Mouse (Mus musculus) neural tube, embryonic 14.5 days (tissue): ENCODE measurements around the gene Plxna1. TPM values are rescaled to one million over a fixed set of nuclear protein-coding genes. Genes with fewer than 3 reads are reported as not detected.

Source experiments
- ATAC-seq: fragments of 200-750 bp; cut with Nextera tagmentation; 2 replicates; pipeline ENCODE4 v1.8.0; 2017; ENCODE audit warnings: low read depth, mild to moderate bottlenecking, moderate TSS enrichment, moderate library complexity
- H3K27ac ChIP-seq: fragments of 300-500 bp; sonication (generic); 2 replicates; pipeline ENCODE4 v1.5.1; 2014; ENCODE audit warnings: low read depth, mild to moderate bottlenecking, control low read depth, low read length, moderate library complexity, mixed read lengths
- H3K27me3 ChIP-seq: fragments of 300-500 bp; sonication (generic); 2 replicates; pipeline ENCODE4 v1.6.1; 2014; ENCODE audit warnings: low read length; ENCODE audit not compliant: control insufficient read depth, insufficient read depth
- H3K36me3 ChIP-seq: fragments of 300-500 bp; sonication (generic); 2 replicates; pipeline ENCODE4 v1.6.1; 2014; ENCODE audit warnings: low read length, mixed read lengths; ENCODE audit not compliant: control insufficient read depth, insufficient read depth
- H3K4me1 ChIP-seq: fragments of 300-500 bp; sonication (generic); 2 replicates; pipeline ENCODE4 v1.6.1; 2014; ENCODE audit warnings: low read length; ENCODE audit not compliant: control insufficient read depth, insufficient read depth
- H3K4me2 ChIP-seq: fragments of 300-500 bp; sonication (generic); 2 replicates; pipeline ENCODE4 v1.6.1; 2014; ENCODE audit warnings: mild to moderate bottlenecking, low read depth, low read length, control low read depth
- H3K4me3 ChIP-seq: fragments of 300-500 bp; sonication (generic); 2 replicates; pipeline ENCODE4 v1.5.1; 2014; ENCODE audit warnings: low read depth, low read length, control low read depth, mixed read lengths
- H3K9ac ChIP-seq: fragments of 300-500 bp; sonication (generic); replicated peaks from 2 replicates; pipeline ENCODE4 v1.6.1; 2014; ENCODE audit warnings: low read depth, mild to moderate bottlenecking, control low read depth, low read length, mixed read lengths
- H3K9me3 ChIP-seq: fragments of 300-500 bp; sonication (generic); 2 replicates; pipeline ENCODE4 v1.6.1; 2016; ENCODE audit warnings: low read length; ENCODE audit not compliant: control insufficient read depth
- WGBS: fragments of 180-500 bp; shearing (Covaris S2); extraction: QIAGEN DNeasy Blood & Tissue Kit; methylation state at CpG from one replicate; pipeline ENCODE4 v1.1.7; 2014; 5-methylcytosine and 5-hydroxymethylcytosine counted together
- polyA plus RNA-seq: library from polyadenylated mRNA; unstranded; fragments of >200 nt; fragmentation: Nextera tagmentation; extraction: Ambion mirVana; gene quantifications from 2 replicates; pipeline ENCODE4 v1.2.1, GENCODE M21; 2014

Plxna1 gene
- polyA plus RNA-seq, 1 experiment from 2014 or later, result 37.8 TPM

GRCm38 (mm10) chr6:89368812-89369211, 6.4 kb upstream of the Plxna1 start:
- Histone ChIP-seq H3K4me1 (no peaks in the 10 kb centered on the region), H3K9me3 (no peaks in the 10 kb centered on the region), H3K27me3 (no peaks in the 10 kb centered on the region), H3K9ac (no peak overlapping the region), H3K27ac (no peak overlapping the region), H3K4me3 (no peak overlapping the region), H3K36me3 (no peaks in the 10 kb centered on the region), H3K4me2 (no peak overlapping the region)
- no peak for ATAC-seq

DNA sequence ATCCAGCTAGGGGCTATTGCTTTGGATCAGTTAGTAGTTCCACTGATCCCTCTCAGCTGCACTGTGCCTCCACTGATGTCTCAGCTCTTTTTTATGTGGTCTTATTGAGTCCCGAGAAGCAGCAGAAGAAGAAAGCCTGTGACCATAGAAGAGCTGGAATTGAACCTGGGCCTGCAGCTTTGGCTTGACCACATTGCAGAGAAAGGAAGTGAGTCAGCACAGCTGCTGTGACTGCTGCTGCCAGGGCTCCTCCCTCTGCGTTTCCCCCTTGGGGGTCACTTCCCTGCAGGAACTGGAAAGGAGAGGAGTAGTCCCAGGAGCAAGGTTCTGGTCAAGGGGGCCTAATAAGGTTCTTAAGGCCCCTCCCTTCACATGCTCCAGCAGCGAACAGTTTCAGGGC, 1.9 kb upstream of the Plxna1 start:
- no peaks in the 10 kb centered on the region for H3K36me3 ChIP-seq
- no peak overlapping the region for H3K27ac ChIP-seq
- H3K9ac ChIP-seq, result no peak overlapping the region
- ATAC-seq, result no peak
- no peaks in the 10 kb centered on the region for H3K9me3 ChIP-seq
- WGBS, result 69% methylated on average over 3 of the region's 3 CpGs
- H3K4me1 ChIP-seq, result peaks cover 18% of the 10 kb centered on the region
- H3K4me3 ChIP-seq, result no peak overlapping the region
- no peaks in the 10 kb centered on the region for H3K27me3 ChIP-seq
- H3K4me2 ChIP-seq, result no peak overlapping the region

- H3K4me1 ChIP-seq, result peaks cover 31% of the 10 kb centered on the region
- peak overlapping the region; percentile 23; the same call in 1 of the 2 replicates for H3K27ac ChIP-seq
- H3K9ac ChIP-seq, result peak overlapping the region; percentile 58
- no peaks in the 10 kb centered on the region for H3K9me3 ChIP-seq
- peak overlapping the region; percentile 99 for H3K4me3 ChIP-seq
- H3K27me3 ChIP-seq, result no peaks in the 10 kb centered on the region
- H3K4me2 ChIP-seq, result peak overlapping the region; percentile 92
- H3K36me3 ChIP-seq, result no peaks in the 10 kb centered on the region
- WGBS, result 3% methylated on average over 16 of the region's 16 CpGs
- peak; percentile 44; the same call in 1 of the 2 replicates for ATAC-seq
These were observed 659 bp upstream of the Plxna1 start for GRCm38 (mm10) chr6:89363107-89363451.

GRCm38 (mm10) chr6:89361418-89362280, 771 bp downstream of the Plxna1 start:
- peak overlapping the region; percentile 99 for H3K4me3 ChIP-seq
- H3K36me3 ChIP-seq, result no peaks in the 10 kb centered on the region; the same call in 1 of the 2 replicates
- H3K4me2 ChIP-seq, result peak overlapping the region; percentile 89
- no peaks in the 10 kb centered on the region for H3K9me3 ChIP-seq
- no peaks in the 10 kb centered on the region for H3K27me3 ChIP-seq
- WGBS, result under 1% methylated on average over 61 of the region's 80 CpGs
- peaks cover 31% of the 10 kb centered on the region for H3K4me1 ChIP-seq
- H3K9ac ChIP-seq, result peak overlapping the region; percentile 95
- peak; percentile 26 for ATAC-seq
- H3K27ac ChIP-seq, result peak overlapping the region; percentile 82

DNA sequence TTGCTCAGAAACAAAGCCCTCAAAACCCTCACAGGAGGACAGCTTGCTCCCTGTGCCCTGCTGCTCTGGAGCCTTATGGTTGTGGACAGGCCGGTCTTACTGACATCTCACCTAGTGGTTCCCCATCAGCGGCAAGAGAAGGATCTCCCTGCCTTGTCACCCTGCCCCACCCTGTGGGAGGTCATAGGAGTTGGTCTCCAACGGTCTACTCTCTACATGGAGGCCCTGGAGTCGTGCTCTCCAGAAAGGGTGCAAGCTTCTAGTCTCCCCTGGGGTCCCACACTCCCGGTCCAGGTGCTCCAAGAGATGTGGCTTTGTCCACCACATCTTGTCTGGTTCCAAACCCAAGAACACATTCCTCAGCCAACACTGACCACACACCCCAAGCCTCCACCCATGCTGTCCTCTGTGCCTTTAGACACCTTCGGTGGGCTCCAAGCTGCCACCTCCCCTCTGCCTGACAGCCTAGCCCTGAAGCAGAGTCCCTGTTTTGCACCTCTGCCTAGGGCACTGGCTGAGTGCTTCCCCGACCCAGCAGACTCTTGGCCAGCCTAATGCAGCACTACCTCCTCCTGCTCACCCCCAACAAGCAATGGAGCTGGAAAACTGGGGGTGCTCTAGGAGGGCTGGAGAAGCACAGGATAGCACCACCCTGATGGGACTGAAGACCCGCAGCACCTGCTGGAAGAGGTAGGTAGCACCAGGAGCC, 1.6 kb downstream of the Plxna1 start:
- Histone ChIP-seq H3K4me2 (peak overlapping the region; percentile 89), H3K4me1 (peaks cover 33% of the 10 kb centered on the region), H3K9ac (peak overlapping the region; percentile 95), H3K36me3 (no peaks in the 10 kb centered on the region; the same call in 1 of the 2 replicates), H3K9me3 (no peaks in the 10 kb centered on the region), H3K27me3 (no peaks in the 10 kb centered on the region), H3K4me3 (peak overlapping the region; percentile 99), H3K27ac (peak overlapping the region; percentile 82)
- peak; percentile 16 for ATAC-seq
- 39% methylated on average over 8 of the region's 8 CpGs for WGBS

GRCm38 (mm10) chr6:89359771-89360708, 2.4 kb downstream of the Plxna1 start:
- H3K4me1 ChIP-seq, result peaks cover 39% of the 10 kb centered on the region
- no peaks in the 10 kb centered on the region for H3K9me3 ChIP-seq
- peak overlapping the region; percentile 99 for H3K4me3 ChIP-seq
- 43% methylated on average over 20 of the region's 20 CpGs for WGBS
- peak overlapping the region; percentile 89 for H3K4me2 ChIP-seq
- no peak for ATAC-seq
- 0 out of 2 replicates have a peak overlapping the region, but pooled peaks have one; percentile 39 for H3K27ac ChIP-seq
- H3K36me3 ChIP-seq, result peaks cover under 1% of the 10 kb centered on the region; the same call in 1 of the 2 replicates
- peak overlapping the region; percentile 95 for H3K9ac ChIP-seq
- H3K27me3 ChIP-seq, result no peaks in the 10 kb centered on the region

DNA sequence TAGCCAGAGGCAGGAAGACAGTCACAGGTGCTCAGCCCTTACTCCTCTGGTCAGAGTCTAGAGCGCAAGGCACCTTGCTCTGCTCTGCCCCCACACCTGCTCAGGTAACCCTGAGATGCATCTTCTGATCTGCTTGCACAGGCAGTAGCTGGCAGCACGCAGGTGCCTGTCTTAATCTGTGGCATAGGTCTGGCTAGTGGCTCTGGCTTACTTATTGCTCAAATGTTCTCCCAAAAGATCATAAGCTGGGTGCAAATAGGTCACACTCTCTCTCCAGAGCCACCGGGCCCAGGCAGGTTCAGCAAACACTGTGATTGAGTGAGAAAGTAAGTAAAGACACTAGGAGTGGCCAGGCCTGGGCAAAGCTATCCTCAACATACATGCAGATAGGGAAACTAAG, 3.2 kb downstream of the Plxna1 start:
- H3K4me3 ChIP-seq, result no peak overlapping the region
- no peak overlapping the region for H3K9ac ChIP-seq
- ATAC-seq, result no peak
- peaks cover 39% of the 10 kb centered on the region for H3K4me1 ChIP-seq
- peak overlapping the region; percentile 89; the same call in 1 of the 2 replicates for H3K4me2 ChIP-seq
- H3K9me3 ChIP-seq, result no peaks in the 10 kb centered on the region
- H3K27ac ChIP-seq, result no peak overlapping the region
- H3K27me3 ChIP-seq, result no peaks in the 10 kb centered on the region
- WGBS, result 93% methylated on average over 3 of the region's 3 CpGs
- peaks cover 8% of the 10 kb centered on the region for H3K36me3 ChIP-seq

GRCm38 (mm10) chr6:89355661-89356060, 6.8 kb downstream of the Plxna1 start:
- Histone ChIP-seq H3K36me3 (peaks cover 20% of the 10 kb centered on the region), H3K4me3 (no peak overlapping the region), H3K27ac (no peak overlapping the region), H3K9me3 (no peaks in the 10 kb centered on the region), H3K4me1 (peaks cover 57% of the 10 kb centered on the region), H3K27me3 (no peaks in the 10 kb centered on the region), H3K4me2 (no peak overlapping the region), H3K9ac (no peak overlapping the region)
- no peak for ATAC-seq
- WGBS, result 38% methylated on average over 7 of the region's 7 CpGs
